Mouse (Mus musculus): ENCODE measurements at regions not wholly inside any gene's neighbourhood (a gene's known extent, or its start where the extent isn't known, plus 50 kb on each side); places are given as distances from the start of the nearest gene placed in this dataset.

DNA sequence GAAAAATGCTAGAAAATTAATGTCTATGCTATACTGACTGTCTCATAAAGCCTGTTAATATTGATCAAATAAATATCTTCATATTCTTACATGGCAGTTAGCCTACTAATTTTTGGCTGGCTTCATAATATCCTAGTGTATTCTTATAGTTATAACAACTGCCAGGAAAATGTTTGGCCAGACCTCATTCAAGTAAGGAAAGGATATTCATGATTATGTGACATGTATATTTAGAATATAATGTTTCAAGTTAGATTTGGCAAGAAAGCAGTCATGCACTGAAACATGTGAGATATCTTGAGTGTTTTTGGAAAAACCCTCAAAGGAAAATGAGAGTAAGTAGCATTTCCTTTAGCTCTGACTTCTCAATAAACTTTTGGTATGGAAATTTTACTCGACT lies 548.9 kb downstream of the Hsfy2 start:
- no peaks in the 10 kb centered on the region for H3K27me3 ChIP-seq (ENCODE audit: insufficient read depth, low read length)
- no peaks in the 10 kb centered on the region for H3K4me1 ChIP-seq (replicated peaks; ENCODE audit: low read depth, low read length)
- H3K9me3 ChIP-seq (ENCODE audit: low read length), result no peaks in the 10 kb centered on the region
- TF ChIP-seq POU5F1 (IDR thresholded peaks at IDR 0.05; ENCODE audit: borderline replicate concordance, low read length) (no peak), NANOG (IDR thresholded peaks at IDR 0.05; ENCODE audit: borderline replicate concordance, low read length) (no peak), CTCF (conservative IDR thresholded peaks at IDR 0.05; ENCODE audit: low read length) (no peak)
- no peaks in the 10 kb centered on the region for H3K36me3 ChIP-seq (ENCODE audit: insufficient read depth, low read length)
- no peak overlapping the region for H3K4me3 ChIP-seq (replicated peaks; ENCODE audit: low read length)

DNA sequence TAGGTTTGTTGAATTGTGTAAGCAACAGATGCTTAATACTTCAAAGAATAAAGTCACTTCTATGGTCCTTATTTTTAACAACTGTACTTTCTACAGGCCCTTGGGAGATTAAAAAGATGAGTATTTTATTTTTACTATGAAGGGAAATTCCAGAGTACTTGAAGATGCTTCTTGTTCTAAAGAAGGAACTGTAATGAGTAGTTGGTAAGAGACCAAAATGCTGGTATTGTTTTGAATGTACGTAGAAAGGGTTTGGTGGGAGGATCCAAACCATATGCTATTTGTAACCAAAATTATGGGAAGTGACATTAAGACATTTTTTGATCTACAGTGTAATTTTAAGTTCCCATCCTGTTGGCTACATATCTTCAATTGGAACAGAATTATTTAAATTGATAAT lies 560.5 kb downstream of the Hsfy2 start:
- Histone ChIP-seq H3K4me3 (replicated peaks; ENCODE audit: low read length) (no peak overlapping the region), H3K4me1 (replicated peaks; ENCODE audit: low read depth, low read length) (no peaks in the 10 kb centered on the region), H3K27me3 (ENCODE audit: insufficient read depth, low read length) (no peaks in the 10 kb centered on the region), H3K36me3 (ENCODE audit: insufficient read depth, low read length) (no peaks in the 10 kb centered on the region), H3K9me3 (ENCODE audit: low read length) (no peaks in the 10 kb centered on the region)
- TF ChIP-seq NANOG (IDR thresholded peaks at IDR 0.05; ENCODE audit: borderline replicate concordance, low read length) (no peak), POU5F1 (IDR thresholded peaks at IDR 0.05; ENCODE audit: borderline replicate concordance, low read length) (no peak), CTCF (conservative IDR thresholded peaks at IDR 0.05; ENCODE audit: low read length) (no peak)

DNA sequence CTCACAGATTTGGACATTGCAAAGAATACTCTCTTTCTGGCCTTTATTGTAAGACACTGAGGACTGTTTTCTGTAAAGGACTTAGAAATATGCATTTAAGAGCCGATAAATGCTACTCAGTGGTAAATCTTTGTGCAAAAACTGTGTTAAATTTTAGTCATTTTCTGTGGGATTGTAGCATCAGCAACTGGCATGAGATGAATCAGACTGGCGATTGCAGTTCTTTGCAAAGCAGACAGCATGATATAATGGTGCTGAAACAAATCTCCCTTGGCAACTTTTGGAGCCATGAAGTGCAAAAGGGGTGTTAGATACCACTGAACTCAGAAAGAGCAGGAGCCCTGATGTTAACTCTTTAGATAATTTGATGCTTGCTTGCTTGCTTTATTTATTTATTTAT lies 565.0 kb downstream of the Hsfy2 start:
- no peaks in the 10 kb centered on the region for H3K36me3 ChIP-seq (ENCODE audit: insufficient read depth, low read length)
- no peak overlapping the region for H3K4me3 ChIP-seq (replicated peaks; ENCODE audit: low read length)
- no peaks in the 10 kb centered on the region for H3K27me3 ChIP-seq (ENCODE audit: insufficient read depth, low read length)
- H3K9me3 ChIP-seq (ENCODE audit: low read length), result no peaks in the 10 kb centered on the region
- no peaks in the 10 kb centered on the region for H3K4me1 ChIP-seq (replicated peaks; ENCODE audit: low read depth, low read length)
- no peak for TF ChIP-seq CTCF (conservative IDR thresholded peaks at IDR 0.05; ENCODE audit: low read length)

DNA sequence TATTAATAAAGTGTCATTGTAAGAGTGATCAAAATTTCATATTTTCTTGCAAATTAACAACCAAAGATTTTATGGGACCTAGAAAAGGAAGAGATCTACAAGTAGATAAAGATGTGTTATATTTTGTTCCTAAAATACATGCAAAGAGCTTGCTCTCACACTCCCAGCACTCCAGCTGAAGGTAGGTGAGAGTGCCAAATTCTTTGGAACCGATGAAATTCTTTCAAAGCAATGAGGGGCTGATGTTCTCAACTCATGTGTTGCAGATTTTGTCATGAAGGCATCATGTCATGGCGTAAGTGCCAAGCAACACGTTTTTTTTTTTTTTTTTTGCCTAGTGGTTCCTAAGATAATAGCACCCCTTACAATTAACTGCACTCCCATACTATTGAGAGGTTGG lies 573.8 kb downstream of the Hsfy2 start:
- H3K36me3 ChIP-seq (ENCODE audit: insufficient read depth, low read length), result no peaks in the 10 kb centered on the region
- TF ChIP-seq POU5F1 (IDR thresholded peaks at IDR 0.05; ENCODE audit: borderline replicate concordance, low read length) (no peak), NANOG (IDR thresholded peaks at IDR 0.05; ENCODE audit: borderline replicate concordance, low read length) (no peak), CTCF (conservative IDR thresholded peaks at IDR 0.05; ENCODE audit: low read length) (no peak)

More for the DNA sequence above, 573.8 kb downstream of the Hsfy2 start:
- no peaks in the 10 kb centered on the region for H3K4me1 ChIP-seq (replicated peaks; ENCODE audit: low read depth, low read length)
- H3K27me3 ChIP-seq (ENCODE audit: insufficient read depth, low read length), result no peaks in the 10 kb centered on the region
- H3K9me3 ChIP-seq (ENCODE audit: low read length), result peaks cover 3% of the 10 kb centered on the region
- no peak overlapping the region for H3K4me3 ChIP-seq (replicated peaks; ENCODE audit: low read length)
